Mouse (Mus musculus) heart, postnatal 14 days (tissue): ENCODE measurements around the gene Uhmk1. TPM values are rescaled to one million over a fixed set of nuclear protein-coding genes. Genes with fewer than 3 reads are reported as not detected.
"Not testable (repeated sequence)": the region's sequence is repeated elsewhere in the genome, so short reads cannot be mapped to it uniquely, and the experiment has no call there.

Experiments used
- DNase-seq, 2 experiments: peaks; one replicate each; pipeline ENCODE4 v3.0.0; 2021 to 2022
- intact Hi-C: fragments of 180-260 bp; cut with DNase I; formaldehyde crosslinking; loops from one replicate; pipeline ENCODE4 v1.15.1; 2025
- long read RNA-seq, 2 experiments: library from polyadenylated mRNA; stranded (forward); transcript quantifications; one replicate each; pipeline ENCODE4 v2.0.0; 2021
- total RNA-seq, 2 experiments: library from RNA; stranded (reverse); gene quantifications; 2 replicates each; pipeline ENCODE4 v1.2.3; 2021

Uhmk1 gene
- total RNA-seq: 10 to 100 TPM; 19.9 to 23.2 TPM
- long read RNA-seq, experiment 1, full-length matches to known transcripts: 4 of 6 reads
- long read RNA-seq, experiment 1, partial matches to known transcripts: 0 of 6 reads
- long read RNA-seq, experiment 1, other reads (novel, unspliced or antisense): 2 of 6 reads
- long read RNA-seq, experiment 2, partial matches to known transcripts: 0 of 1 reads
- long read RNA-seq, experiment 2, other reads (novel, unspliced or antisense): 1 of 1 reads

GRCm38 (mm10) chr1:170214757-170215522 is at the start of gene Uhmk1:
Uhmk1 (minus strand) TSS chr1:170215397.
- peak; percentile 88 to 92 for DNase-seq
- intact Hi-C loops: no loop called here

DNA sequence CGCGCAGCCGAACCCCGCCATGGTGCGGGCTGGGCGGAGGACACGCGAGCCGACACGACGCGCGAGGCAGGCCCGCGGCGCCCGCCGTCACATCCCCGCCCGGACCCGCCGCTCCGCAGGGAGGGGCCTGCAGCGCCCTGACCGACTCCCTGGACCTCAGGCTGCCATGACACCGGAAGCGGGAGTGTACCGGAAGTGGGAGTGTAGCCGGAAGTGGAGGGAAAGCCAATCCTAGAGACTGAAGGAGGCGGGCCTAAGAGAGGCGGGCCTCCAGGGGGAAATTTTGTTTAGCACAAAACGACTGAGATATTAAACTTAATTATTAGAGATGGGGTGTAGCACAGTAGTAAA is 40.3 kb upstream of the Uhmk1 start:
- DNase-seq: peak; percentile 79 to 89

GRCm38 (mm10) chr1:170254893-170255559 is 39.8 kb upstream of the Uhmk1 start:
- DNase-seq: no peak
- intact Hi-C loops: no loop called here

More for the DNA sequence above, 40.3 kb upstream of the Uhmk1 start:
- intact Hi-C loops: no loop called here

- intact Hi-C loops: no loop called here
- no peak for DNase-seq
These were observed 29.8 kb upstream of the Uhmk1 start for GRCm38 (mm10) chr1:170245016-170245415.

DNA sequence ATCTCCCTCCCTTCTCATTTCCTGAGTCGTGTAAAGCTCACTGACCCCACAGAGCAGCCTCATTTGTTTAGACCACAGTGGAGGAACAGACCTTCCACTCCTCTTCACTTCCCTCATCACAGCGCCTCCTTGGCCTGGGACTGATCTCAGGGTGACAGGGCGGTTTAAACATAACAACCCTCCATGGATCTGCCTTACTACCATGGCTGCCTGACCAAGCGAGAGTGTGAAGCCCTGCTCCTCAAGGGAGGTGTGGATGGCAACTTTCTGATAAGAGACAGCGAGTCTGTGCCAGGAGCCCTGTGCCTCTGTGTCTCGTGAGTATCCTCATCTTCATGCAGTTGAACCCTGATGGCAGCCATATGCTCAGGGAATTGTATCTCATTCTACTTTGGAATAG is 17.5 kb upstream of the Uhmk1 start, which contains the start of gene Sh2d1b2:
Sh2d1b2 (plus strand) TSS at position 62 of the 400 bp plus-strand sequence.
- DNase-seq, intact Hi-C loops: not testable (repeated sequence)

GRCm38 (mm10) chr1:170223276-170223675 is 8.1 kb upstream of the Uhmk1 start:
- intact Hi-C loops: no loop called here
- no peak for DNase-seq

- intact Hi-C loops: no loop called here
- DNase-seq: no peak
These were observed 5.2 kb upstream of the Uhmk1 start for GRCm38 (mm10) chr1:170220351-170220750.

DNA sequence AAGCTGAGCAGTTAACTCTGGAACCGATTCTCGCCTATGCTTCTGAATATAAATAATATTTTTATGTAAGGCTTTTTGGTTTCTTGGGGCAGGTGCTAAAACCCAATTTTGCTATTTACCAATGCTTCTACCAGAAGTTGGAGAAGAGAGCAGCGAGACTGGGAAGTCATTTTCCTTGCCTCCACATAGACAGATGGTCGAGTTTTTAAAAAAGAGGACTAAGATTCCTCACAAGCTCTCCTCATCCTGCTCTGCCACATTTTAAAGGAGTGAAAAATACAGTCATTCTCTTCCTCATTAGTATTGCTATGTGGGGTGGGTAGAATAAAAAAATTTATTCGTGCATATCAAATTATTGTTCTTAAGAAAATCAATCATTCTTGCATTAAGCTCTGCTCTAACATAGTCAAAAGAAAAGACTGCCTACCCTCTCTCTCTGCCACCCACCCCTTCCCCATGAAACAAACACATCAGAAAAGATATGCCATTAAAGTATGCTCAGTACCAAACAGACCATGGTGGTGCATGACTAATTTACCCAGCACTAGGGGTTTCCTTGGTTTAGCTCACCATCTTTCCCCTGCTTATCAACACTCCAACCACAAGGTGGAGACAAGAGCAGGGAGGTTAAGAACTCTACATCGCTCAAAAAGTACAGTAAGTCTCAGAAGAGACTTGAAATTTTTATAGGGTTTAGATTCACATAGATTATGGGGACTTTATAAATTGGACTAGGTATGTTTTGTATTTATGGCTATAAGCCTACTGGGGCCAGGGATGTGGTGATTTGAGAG is 3.1 kb upstream of the Uhmk1 start:
- peak in 1 of 2 experiments; percentile 4 for DNase-seq
- intact Hi-C loops: loop anchor here (2.0 kb wide), 1 partner anchor 395 kb away; no protein-coding TSS in a partner anchor

- no peak for DNase-seq
- intact Hi-C loops: no loop called here
These were observed 393 bp upstream of the Uhmk1 start for GRCm38 (mm10) chr1:170215590-170215989.

- intact Hi-C loops: no loop called here
- DNase-seq: no peak
These were observed 827 bp downstream of the Uhmk1 start for GRCm38 (mm10) chr1:170214383-170214756.

- DNase-seq: no peak
- intact Hi-C loops: loop anchor here (2.0 kb wide), 1 partner anchor 39 kb away; the partner anchor contains the start of gene Uap1
These were observed 1.9 kb downstream of the Uhmk1 start for GRCm38 (mm10) chr1:170213181-170213879.

GRCm38 (mm10) chr1:170206395-170206794 is 8.8 kb downstream of the Uhmk1 start:
- intact Hi-C loops: loop anchor here (5.0 kb wide), 1 partner anchor 64 kb away; no protein-coding TSS in a partner anchor
- DNase-seq: no peak

GRCm38 (mm10) chr1:170200379-170200778 is 14.8 kb downstream of the Uhmk1 start:
- intact Hi-C loops: no loop called here
- peak; percentile 30 to 35 for DNase-seq

DNA sequence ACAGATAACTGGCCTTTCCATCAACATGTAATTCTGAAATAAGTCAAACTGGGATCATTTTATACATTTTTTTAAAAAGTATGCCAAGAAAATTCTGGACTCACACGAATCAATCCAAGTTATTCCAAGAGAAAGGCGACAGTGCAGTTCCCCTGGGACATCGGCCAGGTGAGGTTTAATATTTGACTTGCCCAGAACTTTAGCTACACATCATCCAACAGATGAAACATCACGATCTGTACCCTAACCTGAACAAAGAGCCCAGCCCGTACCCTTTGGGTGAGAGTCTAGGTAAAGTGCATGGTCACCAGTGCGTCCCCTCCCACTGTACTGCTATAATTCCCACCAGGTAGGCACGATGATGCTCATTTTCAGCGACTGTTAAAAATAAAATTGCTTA is 19.0 kb downstream of the Uhmk1 start:
- DNase-seq: no peak
- intact Hi-C loops: no loop called here

- intact Hi-C loops: no loop called here
These were observed 23.3 kb downstream of the Uhmk1 start for GRCm38 (mm10) chr1:170191925-170192324.

GRCm38 (mm10) chr1:170190225-170190624 is 25.0 kb downstream of the Uhmk1 start:
- intact Hi-C loops: no loop called here

More at GRCm38 (mm10) chr1:170191925-170192324, 23.3 kb downstream of the Uhmk1 start:
- DNase-seq: no peak

DNA sequence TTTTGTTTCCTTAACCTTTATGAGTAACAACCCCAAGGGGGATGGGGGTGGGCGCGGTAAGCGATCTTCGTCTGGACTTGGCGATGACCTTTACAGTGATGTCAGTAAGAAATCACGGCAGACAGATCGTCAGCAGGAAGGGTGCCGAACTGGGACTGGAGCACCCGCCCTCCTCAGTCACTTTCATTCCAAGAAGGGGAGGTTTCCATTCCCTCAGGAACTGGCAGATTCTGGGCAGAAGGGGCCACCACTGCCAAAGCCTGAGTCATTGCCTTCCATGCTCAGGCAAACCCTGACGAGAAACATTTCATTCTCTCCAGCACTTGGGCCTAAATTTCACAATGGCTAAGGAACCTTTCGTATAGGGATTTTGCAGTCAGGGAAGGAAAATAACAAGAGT is 26.6 kb downstream of the Uhmk1 start:
- DNase-seq: peak; percentile 63 to 66
- intact Hi-C loops: no loop called here

More at GRCm38 (mm10) chr1:170190225-170190624, 25.0 kb downstream of the Uhmk1 start:
- DNase-seq: no peak

DNA sequence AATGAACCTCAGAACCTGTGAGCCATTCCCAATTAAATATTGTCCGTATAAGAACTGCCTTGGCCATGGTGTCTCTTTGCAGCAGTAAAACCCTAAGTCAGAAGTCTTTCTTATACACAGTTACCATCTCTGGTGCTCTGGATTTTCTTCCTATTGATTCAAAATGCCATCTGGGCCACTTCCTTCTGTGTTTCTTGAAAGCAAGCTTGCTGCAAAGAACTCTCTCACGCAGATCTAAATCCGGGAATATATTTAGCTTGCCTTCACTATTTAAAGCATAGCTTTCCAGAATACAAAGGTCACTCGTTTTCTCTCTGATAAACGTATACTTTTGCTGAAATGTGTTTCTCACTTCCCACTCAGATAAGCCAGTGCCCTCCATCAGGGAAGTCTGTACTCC is 28.7 kb downstream of the Uhmk1 start:
- no peak for DNase-seq
- intact Hi-C loops: no loop called here

GRCm38 (mm10) chr1:170185137-170185536 is 30.1 kb downstream of the Uhmk1 start:
- no peak for DNase-seq
- intact Hi-C loops: no loop called here

- intact Hi-C loops: no loop called here
- peak; percentile 43 for DNase-seq
These were observed 32.5 kb downstream of the Uhmk1 start for GRCm38 (mm10) chr1:170182706-170183105.
